Mouse (Mus musculus) CH12.LX (cell line): ENCODE data around the gene Smad1.

Source experiments
- CTCF ChIP-seq, 2 experiments: IDR thresholded peaks in 1 of 2; conservative IDR thresholded peaks in 1 of 2; 2 replicates each; pipeline ENCODE4 v1.5.1; 2011 to 2012; ENCODE audit warnings: low read depth in 2 of 2, low read length in 2 of 2, improper control_type of control experiment in 1 of 2, inconsistent platforms in 1 of 2, mild to moderate bottlenecking in 1 of 2, moderate library complexity in 1 of 2
- ZC3H11A ChIP-seq: IDR thresholded peaks from 2 replicates; pipeline ENCODE4 v1.6.1; 2012; ENCODE audit warnings: low read depth, mild to moderate bottlenecking, inconsistent platforms, low read length, improper control_type of control experiment

DNA sequence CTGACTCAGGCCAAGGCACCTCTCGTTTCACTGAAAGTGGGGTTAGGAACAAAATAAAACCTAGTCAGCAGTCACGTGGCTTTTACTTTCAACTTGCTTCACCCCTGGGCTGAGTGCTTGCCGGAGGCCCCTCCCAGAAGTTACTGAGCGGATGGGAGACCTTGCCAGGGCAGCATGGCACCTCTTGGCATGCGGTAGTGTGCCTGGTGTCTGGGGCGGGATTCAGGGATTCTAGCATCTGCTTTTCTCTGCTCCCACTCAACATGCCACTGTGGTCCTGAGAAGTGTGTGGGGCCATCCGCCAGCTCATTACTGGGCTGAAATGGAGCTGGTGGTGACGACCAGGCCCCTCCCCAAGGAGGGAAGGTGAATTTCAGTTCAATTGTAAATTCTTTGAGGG, 47.4 kb downstream of the Smad1 start:
- TF ChIP-seq ZC3H11A (no peak), CTCF (conservative IDR thresholded peaks at IDR 0.05 in 1 of 2, IDR thresholded peaks at IDR 0.05 in 1 of 2; ENCODE audit: low read depth in 2 of 2, low read length in 2 of 2) (no peak)
